Mouse (Mus musculus) urinary bladder, postnatal 0 days (tissue): ENCODE data around the gene Enpep. TPM values are rescaled to one million over a fixed set of nuclear protein-coding genes. Genes with fewer than 3 reads are reported as not detected.

Experiments used
- polyA plus RNA-seq: library from polyadenylated mRNA; unstranded; fragments of >200 nt; fragmentation: Nextera tagmentation; extraction: Ambion mirVana; gene quantifications from 2 replicates; pipeline ENCODE4 v1.2.1, GENCODE M21; 2015

Enpep gene
- polyA plus RNA-seq: 4.5 and 5.5 TPM in 2 replicates

GRCm38 (mm10) chr3:129332586-129332985 is at the start of gene Enpep:
TSS of gene Enpep (minus strand) at chr3:129332720.

Other genes starting within 250 kb of the Enpep start
- 76.2 and 87.5 TPM in 2 replicates for gene Pitx2, start 132.8 kb downstream of the Enpep start, polyA plus RNA-seq
- 33.0 and 48.3 TPM in 2 replicates for gene Elovl6, start 199.6 kb upstream of the Enpep start, polyA plus RNA-seq